In genomic region chr1:105880555-105881304, GRCm38 (mm10) we compare ENCODE assay signal across 8 mouse cellular contexts.
DNase-seq lines count a peak whose midpoint lies in the region; ATAC-seq and TF ChIP-seq lines count a peak whose summit lies in the region.

No protein-coding gene starts in this region.

- H3K27me3 ChIP-seq in cerebellum, adult 2 months (ENCODE audit: control insufficient read depth, insufficient read depth, low read length) = no peaks in the 10 kb centered on the region

- no peak for ATAC-seq in cerebellum, adult (ENCODE audit: insufficient number of reproducible peaks, low FRiP score, low TSS enrichment)

- 0 out of 2 replicates have a peak, but pooled peaks have one; percentile 9 for TF ChIP-seq CTCF in cerebellum, adult 2 months (IDR thresholded peaks at IDR 0.05; ENCODE audit: borderline replicate concordance, insufficient read depth, low read depth, low read length)

- H3K4me3 ChIP-seq in cerebellum, adult 2 months (replicated peaks; ENCODE audit: insufficient read depth, low read depth, low read length) = no peak overlapping the region

- H3K4me1 ChIP-seq in cerebellum, adult 2 months (ENCODE audit: control insufficient read depth, insufficient read depth, low read length) = no peaks in the 10 kb centered on the region

- WGBS in cerebellum, adult 2 months = 26% methylated on average over 25 of the region's 25 CpGs

- no peak for DNase-seq in cerebellum, adult 2 months
- DNase-seq in thymus, postnatal 4 days = peak; percentile 28
- no peak for DNase-seq in thymus, postnatal 14 days
- peak; percentile 37 for DNase-seq in kidney, postnatal 10 days
- peak; percentile 24 for DNase-seq in naive thymus-derived CD4-positive, alpha-beta T cell, adult 2 months (ENCODE audit: low read depth)
- DNase-seq in c-Kit-positive CD71-positive TER-119-positive erythroid progenitor cells, embryonic 14.5 days (ENCODE audit: low spot score) = no peak
- DNase-seq in left cerebral cortex, postnatal 25 days (ENCODE audit: low spot score in 2 of 2) = no peak

- intact Hi-C loops in left cerebral cortex, postnatal 25 days (cut with DNase I) = no loop called here

- TF ChIP-seq POLR2A in cerebellum, adult 2 months (IDR thresholded peaks at IDR 0.05; ENCODE audit: borderline replicate concordance, insufficient read depth, low read length) = no peak

- H3K27ac ChIP-seq in cerebellum, adult 2 months (ENCODE audit: insufficient read depth, low read length) = no peak overlapping the region

Comparison
In these comparisons a context has a peak if more than half of its experiments do, and no peak if none do; other contexts are left out.
1. DNase-seq: peak in thymus, postnatal 4 days (single experiment), kidney, postnatal 10 days (single experiment) and naive thymus-derived CD4-positive, alpha-beta T cell, adult 2 months (single experiment); none in cerebellum, adult 2 months (0 of 2), thymus, postnatal 14 days (single experiment), c-Kit-positive CD71-positive TER-119-positive erythroid progenitor cells, embryonic 14.5 days (single experiment) and left cerebral cortex, postnatal 25 days (0 of 2).